Mouse (Mus musculus): Measurements from ENCODE around the gene Iqschfp.
A peak's percentile ranks its signal among the peaks of the same experiment; 100 is the strongest.

Gene Iqschfp

GRCm38 (mm10) chr3:68243239-68243638 lies 351.2 kb downstream of the Iqschfp start:
- no peak for DNase-seq

- peak; percentile 7 for DNase-seq
These were observed 354.1 kb downstream of the Iqschfp start for GRCm38 (mm10) chr3:68246154-68246553.

GRCm38 (mm10) chr3:68250589-68250988 lies 358.6 kb downstream of the Iqschfp start:
- DNase-seq: no peak

- no peak for DNase-seq
These were observed 360.3 kb downstream of the Iqschfp start for GRCm38 (mm10) chr3:68252335-68252734.

GRCm38 (mm10) chr3:68262304-68262703 lies 370.3 kb downstream of the Iqschfp start:
- no peak for DNase-seq

GRCm38 (mm10) chr3:68267905-68268304 lies 375.9 kb downstream of the Iqschfp start:
- no peak for DNase-seq

- no peak for DNase-seq
These were observed 377.2 kb downstream of the Iqschfp start for GRCm38 (mm10) chr3:68269251-68269650.

GRCm38 (mm10) chr3:68270246-68270645 lies 378.2 kb downstream of the Iqschfp start:
- DNase-seq: no peak

- no peak for DNase-seq
These were observed 379.4 kb downstream of the Iqschfp start for GRCm38 (mm10) chr3:68271457-68271856.

- no peak for DNase-seq
These were observed 379.8 kb downstream of the Iqschfp start for GRCm38 (mm10) chr3:68271881-68272280.

GRCm38 (mm10) chr3:68282844-68283594 lies 391.0 kb downstream of the Iqschfp start:
- no peak for DNase-seq

- DNase-seq: no peak
These were observed 391.6 kb downstream of the Iqschfp start for GRCm38 (mm10) chr3:68283595-68283991.

- DNase-seq: no peak
These were observed 392.5 kb downstream of the Iqschfp start for GRCm38 (mm10) chr3:68284500-68284899.

- DNase-seq: no peak
These were observed 404.7 kb downstream of the Iqschfp start for GRCm38 (mm10) chr3:68296752-68297151.

- no peak for DNase-seq
These were observed 413.6 kb downstream of the Iqschfp start for GRCm38 (mm10) chr3:68305647-68306046.

GRCm38 (mm10) chr3:68306726-68307125 lies 414.7 kb downstream of the Iqschfp start:
- DNase-seq: no peak

GRCm38 (mm10) chr3:68325575-68325974 lies 433.5 kb downstream of the Iqschfp start:
- DNase-seq: no peak

GRCm38 (mm10) chr3:68332515-68332914 lies 440.5 kb downstream of the Iqschfp start:
- no peak for DNase-seq

GRCm38 (mm10) chr3:68335501-68335900 lies 443.5 kb downstream of the Iqschfp start:
- DNase-seq: no peak

GRCm38 (mm10) chr3:68350624-68351023 lies 458.6 kb downstream of the Iqschfp start:
- DNase-seq: no peak

GRCm38 (mm10) chr3:68351461-68351860 lies 459.4 kb downstream of the Iqschfp start:
- DNase-seq: no peak

GRCm38 (mm10) chr3:68352961-68353360 lies 460.9 kb downstream of the Iqschfp start:
- DNase-seq: no peak

- peak; percentile 67 for DNase-seq
These were observed 461.5 kb downstream of the Iqschfp start for GRCm38 (mm10) chr3:68353492-68353891.

- DNase-seq: no peak
These were observed 464.5 kb downstream of the Iqschfp start for GRCm38 (mm10) chr3:68356516-68356915.

GRCm38 (mm10) chr3:68368029-68368428 lies 476.0 kb downstream of the Iqschfp start:
- DNase-seq: no peak
